Mouse (Mus musculus) heart, postnatal 0 days (tissue): ENCODE data around the gene Fcer2a.

Experiments used
- CTCF ChIP-seq: IDR thresholded peaks from 2 replicates; pipeline ENCODE4 v1.5.1; 2016; ENCODE audit warnings: antibody characterized with exemption, control low read depth, low read depth
- EP300 ChIP-seq: IDR thresholded peaks from 2 replicates; pipeline ENCODE4 v1.6.1; 2016; ENCODE audit warnings: antibody characterized with exemption, low read depth

DNA sequence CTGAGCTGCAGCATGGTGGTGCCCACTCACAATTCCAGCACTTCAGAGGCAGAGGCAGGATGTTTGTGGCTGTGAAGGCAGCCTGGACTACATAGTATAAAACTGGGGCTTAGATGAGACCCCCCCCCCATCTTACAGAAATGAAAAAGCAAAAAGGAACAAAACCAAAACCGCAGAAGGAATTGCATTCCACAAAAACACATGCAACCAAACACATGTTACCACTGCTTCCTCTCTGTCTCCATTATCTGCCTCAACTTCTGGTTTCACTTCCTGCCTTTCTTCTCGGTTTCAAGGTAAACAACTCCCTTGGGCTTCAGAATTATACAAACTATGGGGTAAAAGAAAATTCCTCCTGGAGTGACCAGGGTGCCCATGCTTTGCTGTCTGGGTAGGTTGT lies 17.7 kb upstream of the Fcer2a start:
- TF ChIP-seq CTCF (no peak), EP300 (no peak)
